Mouse (Mus musculus) stomach, embryonic 14.5 days (tissue): ENCODE data around the gene Mrgprb4. TPM values are rescaled to one million over a fixed set of nuclear protein-coding genes. Genes with fewer than 3 reads are reported as not detected.

Experiments
- ATAC-seq: fragments of 200-750 bp; cut with Nextera tagmentation; 2 replicates; pipeline ENCODE4 v1.8.0; 2017; ENCODE audit warnings: low read depth, moderate TSS enrichment; ENCODE audit not compliant: insufficient number of reproducible peaks, insufficient read depth, low FRiP score
- H3K27ac ChIP-seq: fragments of 300-500 bp; sonication (generic); 2 replicates; pipeline ENCODE4 v1.5.1; 2014; ENCODE audit warnings: mild to moderate bottlenecking, low read length, moderate library complexity, mixed read lengths
- H3K27me3 ChIP-seq: fragments of 300-500 bp; sonication (generic); 2 replicates; pipeline ENCODE4 v1.6.1; 2014; ENCODE audit warnings: low read length, control low read depth, mixed read lengths; ENCODE audit not compliant: control insufficient read depth, insufficient read depth
- H3K36me3 ChIP-seq: fragments of 300-500 bp; sonication (generic); 2 replicates; pipeline ENCODE4 v1.6.1; 2014; ENCODE audit warnings: mild to moderate bottlenecking, control low read depth, low read length, moderate library complexity, mixed read lengths; ENCODE audit not compliant: control insufficient read depth, insufficient read depth
- H3K4me1 ChIP-seq: fragments of 300-500 bp; sonication (generic); 2 replicates; pipeline ENCODE4 v1.6.1; 2014; ENCODE audit warnings: low read length, control low read depth, mixed read lengths; ENCODE audit not compliant: control insufficient read depth, insufficient read depth
- H3K4me2 ChIP-seq: fragments of 300-500 bp; sonication (generic); replicated peaks from 2 replicates; pipeline ENCODE4 v1.6.1; 2014; ENCODE audit warnings: low read depth, low read length, control low read depth
- H3K4me3 ChIP-seq: fragments of 300-500 bp; sonication (generic); 2 replicates; pipeline ENCODE4 v1.5.1; 2014; ENCODE audit warnings: low read depth, low read length, control low read depth
- H3K9ac ChIP-seq: fragments of 300-500 bp; sonication (generic); replicated peaks from 2 replicates; pipeline ENCODE4 v1.6.1; 2014; ENCODE audit warnings: low read depth, mild to moderate bottlenecking, control low read depth, low read length, moderate library complexity, mixed read lengths
- H3K9me3 ChIP-seq: fragments of 300-500 bp; sonication (generic); 2 replicates; pipeline ENCODE4 v1.6.1; 2016; ENCODE audit warnings: low read depth, low read length, control low read depth; ENCODE audit not compliant: control insufficient read depth
- WGBS: fragments of 180-500 bp; shearing (Covaris S2); extraction: QIAGEN DNeasy Blood & Tissue Kit; methylation state at CpG from one replicate; pipeline ENCODE4 v1.1.7; 2014; 5-methylcytosine and 5-hydroxymethylcytosine counted together
- polyA plus RNA-seq: library from polyadenylated mRNA; unstranded; fragments of >200 nt; fragmentation: Nextera tagmentation; extraction: Ambion mirVana; gene quantifications from 2 replicates; pipeline ENCODE4 v1.2.1, GENCODE M21; 2014

Mrgprb4 gene
- not detected in 2 replicates for polyA plus RNA-seq

GRCm38 (mm10) chr7:48199188-48199587 is at the start of gene Mrgprb4:
Gene Mrgprb4, minus strand, starts transcription at chr7:48199288.
- 88% methylated on average over 3 of the region's 3 CpGs for WGBS
- no peaks in the 10 kb centered on the region for H3K27me3 ChIP-seq
- H3K27ac ChIP-seq, result no peak within 1 kb of the TSS
- no peaks in the 10 kb centered on the region for H3K4me1 ChIP-seq
- H3K9ac ChIP-seq, result no peak within 1 kb of the TSS
- H3K4me3 ChIP-seq, result no peak within 1 kb of the TSS
- no peaks in the 10 kb centered on the region for H3K9me3 ChIP-seq
- H3K36me3 ChIP-seq, result no peaks in the 10 kb centered on the region
- ATAC-seq, result no peak
- no peak within 1 kb of the TSS for H3K4me2 ChIP-seq

DNA sequence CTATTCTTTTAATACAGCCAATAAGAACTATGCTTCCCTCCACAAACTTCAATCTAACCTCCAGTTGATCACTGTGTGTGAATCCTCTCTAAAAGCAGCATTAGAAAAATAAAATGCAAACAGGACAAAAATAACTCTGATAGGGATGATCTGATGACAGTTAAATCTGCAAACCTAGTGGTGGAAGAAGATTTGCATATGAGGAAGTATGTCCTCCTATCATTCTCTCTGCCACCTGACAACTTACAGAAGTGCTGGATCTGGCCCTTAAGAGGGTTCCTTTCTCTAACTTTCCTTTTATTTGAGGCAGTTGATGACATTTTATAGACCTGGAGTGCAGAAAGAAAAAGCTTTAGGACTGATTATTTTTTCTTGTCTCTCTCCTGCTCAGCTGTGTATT is 27.0 kb upstream of the Mrgprb4 start:
- no peak overlapping the region for H3K27ac ChIP-seq
- no peak for ATAC-seq
- H3K36me3 ChIP-seq, result no peaks in the 10 kb centered on the region
- no peaks in the 10 kb centered on the region for H3K9me3 ChIP-seq
- no peak overlapping the region for H3K4me2 ChIP-seq
- H3K9ac ChIP-seq, result no peak overlapping the region
- no peak overlapping the region for H3K4me3 ChIP-seq
- H3K27me3 ChIP-seq, result no peaks in the 10 kb centered on the region
- H3K4me1 ChIP-seq, result no peaks in the 10 kb centered on the region

DNA sequence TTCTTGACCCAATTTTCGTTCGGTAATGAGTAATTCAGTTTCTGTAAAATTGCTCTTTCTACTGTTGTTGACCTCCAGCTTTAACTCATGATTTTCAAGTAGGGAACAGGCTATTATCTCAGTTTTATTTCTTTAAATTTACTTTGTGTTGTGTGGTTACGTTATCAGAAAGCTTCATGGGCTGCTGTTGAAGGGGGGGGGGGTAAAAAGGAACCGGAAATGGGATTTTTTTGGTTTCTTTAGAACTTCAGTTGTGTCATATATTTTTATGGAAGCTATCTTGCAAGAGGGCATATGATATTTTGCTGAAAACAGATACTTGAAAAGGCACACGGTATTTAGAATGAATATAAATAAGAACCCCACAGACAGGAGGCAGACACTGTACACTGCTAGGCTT is 26.0 kb upstream of the Mrgprb4 start:
- 78% methylated on average over 5 of the region's 5 CpGs for WGBS
- H3K27me3 ChIP-seq, result no peaks in the 10 kb centered on the region
- H3K4me1 ChIP-seq, result no peaks in the 10 kb centered on the region

GRCm38 (mm10) chr7:48168919-48169318 is 30.2 kb downstream of the Mrgprb4 start, which contains the start of gene Mrgprb5:
Gene Mrgprb5, minus strand, starts transcription at chr7:48169019.
- ATAC-seq, result no peak
- H3K4me1 ChIP-seq, result no peaks in the 10 kb centered on the region

More for the DNA sequence above, 26.0 kb upstream of the Mrgprb4 start:
- ATAC-seq, result no peak
- no peak overlapping the region for H3K9ac ChIP-seq
- no peaks in the 10 kb centered on the region for H3K9me3 ChIP-seq
- H3K36me3 ChIP-seq, result no peaks in the 10 kb centered on the region
- H3K4me2 ChIP-seq, result no peak overlapping the region
- no peak overlapping the region for H3K27ac ChIP-seq
- no peak overlapping the region for H3K4me3 ChIP-seq

DNA sequence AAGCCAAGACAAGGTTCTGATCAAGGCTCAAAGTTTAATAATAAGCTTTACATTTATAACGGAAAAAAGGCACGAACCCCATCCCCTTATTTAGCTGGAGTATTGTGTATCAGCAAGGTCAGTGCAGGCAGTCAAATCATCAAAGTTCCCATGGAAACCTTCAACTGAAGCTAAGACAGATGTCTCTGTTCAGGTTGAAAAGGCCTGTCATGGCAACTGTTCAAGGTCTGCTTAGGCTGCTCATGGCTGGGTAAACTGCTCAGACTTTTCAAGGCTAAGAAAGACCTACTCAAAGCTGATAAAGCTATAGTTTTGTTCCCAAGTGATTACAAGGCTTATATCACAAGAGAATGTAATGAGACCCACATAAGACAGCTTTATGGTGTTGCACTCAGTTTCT is 31.6 kb downstream of the Mrgprb4 start:
- ATAC-seq, result no peak

More at GRCm38 (mm10) chr7:48168919-48169318, 30.2 kb downstream of the Mrgprb4 start, which contains the start of gene Mrgprb5:
- H3K27me3 ChIP-seq, result no peaks in the 10 kb centered on the region
- 82% methylated on average over 2 of the region's 2 CpGs for WGBS
- no peak within 1 kb of the TSS for H3K4me3 ChIP-seq
- no peak within 1 kb of the TSS for H3K27ac ChIP-seq
- H3K4me2 ChIP-seq, result no peak within 1 kb of the TSS
- no peaks in the 10 kb centered on the region for H3K36me3 ChIP-seq
- H3K9ac ChIP-seq, result no peak within 1 kb of the TSS
- no peaks in the 10 kb centered on the region for H3K9me3 ChIP-seq

More for the DNA sequence above, 31.6 kb downstream of the Mrgprb4 start:
- no peaks in the 10 kb centered on the region for H3K36me3 ChIP-seq
- H3K4me3 ChIP-seq, result no peak overlapping the region
- no peaks in the 10 kb centered on the region for H3K9me3 ChIP-seq
- no peak overlapping the region for H3K9ac ChIP-seq
- H3K27me3 ChIP-seq, result no peaks in the 10 kb centered on the region
- no peaks in the 10 kb centered on the region for H3K4me1 ChIP-seq
- H3K4me2 ChIP-seq, result no peak overlapping the region
- H3K27ac ChIP-seq, result no peak overlapping the region
- 77% methylated on average over 2 of the region's 2 CpGs for WGBS

Other genes starting within 250 kb of the Mrgprb4 start
- not detected in 2 replicates for gene Mrgpra4, start 217.2 kb downstream of the Mrgprb4 start, polyA plus RNA-seq
- gene Mrgprx1, start 171.7 kb downstream of the Mrgprb4 start, polyA plus RNA-seq, result not detected in 2 replicates
- not detected in 2 replicates for gene Mrgprb5, start 30.3 kb downstream of the Mrgprb4 start, polyA plus RNA-seq
- not detected in 2 replicates for gene Mrgprb8, start 189.2 kb upstream of the Mrgprb4 start, polyA plus RNA-seq